Mouse (Mus musculus) right cerebral cortex, postnatal 25 days (tissue): ENCODE results near the gene Cd52.
A peak's percentile ranks its signal among the peaks of the same experiment; 100 is the strongest.

Source experiments
- DNase-seq: peaks from one replicate; pipeline ENCODE4 v3.0.0; 2022

Cd52 gene

GRCm38 (mm10) chr4:134118126-134118800 lies 23.4 kb upstream of the Cd52 start:
- DNase-seq: no peak

- DNase-seq: no peak
Measured at GRCm38 (mm10) chr4:134117012-134117411, 22.1 kb upstream of the Cd52 start.

GRCm38 (mm10) chr4:134116501-134116900 lies 21.6 kb upstream of the Cd52 start:
- no peak for DNase-seq

DNA sequence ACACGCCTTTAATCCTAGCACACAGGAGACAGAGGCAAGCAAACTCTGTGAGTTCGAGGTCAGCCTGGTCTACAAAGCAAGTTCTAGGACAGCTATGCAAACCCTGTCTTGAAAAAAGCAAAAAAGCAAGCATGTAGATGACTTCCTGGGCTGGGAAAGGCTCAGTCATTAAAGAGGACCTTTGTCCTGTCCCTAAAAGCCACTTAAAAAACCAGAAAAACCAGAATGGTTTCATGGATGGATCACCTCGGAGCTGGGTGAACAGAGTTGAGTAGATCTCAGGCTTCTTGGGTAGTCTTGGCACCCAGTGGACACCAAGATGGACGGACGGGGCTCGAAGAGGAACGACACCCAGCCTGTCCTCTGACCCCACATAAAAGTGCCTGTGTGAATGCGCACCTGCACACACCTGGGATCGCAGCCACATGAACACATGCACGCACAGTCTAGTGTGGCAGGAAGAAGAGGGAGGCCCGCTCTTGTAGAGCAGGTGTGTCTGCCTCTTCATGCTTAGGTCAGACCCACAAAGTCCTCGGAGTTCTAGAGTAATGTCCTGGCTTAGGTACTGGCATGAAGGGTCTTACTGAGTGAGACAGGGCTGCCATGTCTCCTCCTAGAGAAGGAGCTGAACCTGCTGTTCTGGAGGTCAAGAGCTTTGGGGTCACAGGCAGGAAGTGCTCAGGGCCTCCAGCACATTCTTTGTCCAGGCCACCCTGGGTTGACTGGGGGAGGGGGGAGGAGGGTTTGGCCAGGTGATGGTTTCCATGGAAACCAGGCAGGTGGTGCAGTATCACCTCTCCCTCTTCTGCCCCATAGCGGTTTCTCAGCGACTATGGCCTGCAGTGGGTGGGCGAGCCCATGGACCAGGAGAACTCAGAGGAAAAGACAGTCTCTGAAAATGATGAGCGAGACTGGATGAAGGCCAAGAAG lies 20.6 kb upstream of the Cd52 start:
- DNase-seq: no peak

GRCm38 (mm10) chr4:134114038-134114437 lies 19.2 kb upstream of the Cd52 start:
- no peak for DNase-seq

DNA sequence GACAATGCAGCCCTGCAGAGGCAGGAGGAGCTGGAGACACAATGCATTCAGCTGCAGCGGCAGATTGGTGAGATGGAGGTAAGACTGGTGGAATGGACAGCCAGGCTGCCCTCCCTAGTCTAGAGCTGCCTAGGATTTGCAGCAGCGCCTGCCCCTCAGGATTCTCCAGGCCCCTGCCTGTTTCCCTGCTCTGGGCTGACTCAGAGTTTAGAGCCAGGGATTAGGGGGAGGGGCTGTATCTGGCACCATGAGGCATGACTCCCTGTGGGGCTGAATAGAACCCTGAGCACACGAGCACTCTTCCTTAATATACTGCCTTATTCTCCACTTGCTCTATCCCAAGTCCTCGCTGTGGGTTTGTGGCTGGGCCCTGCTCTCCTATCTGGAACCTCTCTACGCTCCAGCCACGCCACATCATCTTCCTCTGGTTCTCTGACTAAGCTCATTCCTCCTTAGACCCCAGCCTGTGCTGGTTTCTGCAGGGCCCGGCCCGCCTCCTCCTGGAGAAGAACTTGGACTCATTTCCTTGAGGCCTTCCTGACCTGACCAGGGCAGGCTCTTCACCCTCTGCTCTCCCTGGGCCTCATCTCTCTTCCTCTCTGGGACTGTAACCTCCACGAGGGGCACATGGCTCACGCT lies 18.6 kb upstream of the Cd52 start:
- DNase-seq: no peak

DNA sequence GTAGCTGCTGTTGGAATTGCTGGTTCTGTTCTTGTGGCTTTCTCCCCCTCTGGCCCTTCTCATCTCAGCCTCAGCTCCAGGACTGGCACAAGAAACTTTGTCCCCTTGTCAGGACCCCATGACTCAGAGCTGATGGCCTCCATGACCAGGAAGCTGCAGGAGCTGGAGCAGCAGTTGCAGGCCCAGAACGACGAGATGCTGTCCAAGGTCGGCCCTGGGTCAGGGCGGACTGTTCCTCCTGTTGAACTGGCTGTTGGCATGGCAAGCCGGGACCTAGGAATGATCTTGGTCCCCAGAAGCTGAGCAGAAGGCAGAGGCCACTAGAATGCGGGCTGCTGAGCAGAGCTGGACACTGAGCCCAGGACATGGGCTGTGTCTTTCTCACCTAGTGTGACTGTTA lies 17.5 kb upstream of the Cd52 start:
- no peak for DNase-seq

DNA sequence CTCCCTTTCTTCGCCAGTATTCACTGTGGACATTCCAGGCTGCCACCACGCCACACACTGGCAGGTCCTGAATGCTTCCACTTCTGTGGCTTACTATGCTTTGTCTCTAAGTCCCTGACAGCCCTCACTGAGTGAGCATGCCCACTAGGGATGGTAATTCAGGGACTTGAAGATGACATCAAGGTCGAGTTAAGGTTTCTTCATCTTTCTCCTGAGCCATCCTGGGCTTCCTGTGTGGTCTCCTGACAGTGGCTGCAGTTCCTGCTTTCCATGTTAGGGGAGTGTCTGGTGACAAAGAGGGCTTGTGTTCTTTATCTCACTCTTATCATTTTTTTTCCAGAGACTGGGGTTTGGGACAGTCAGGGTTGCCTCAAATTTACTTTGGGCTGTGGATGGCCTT lies 15.8 kb upstream of the Cd52 start:
- DNase-seq: no peak

- no peak for DNase-seq
Measured at GRCm38 (mm10) chr4:134108196-134108595, 13.3 kb upstream of the Cd52 start.

- DNase-seq: peak; percentile 62
Measured at GRCm38 (mm10) chr4:134107730-134108129, 12.8 kb upstream of the Cd52 start.

- no peak for DNase-seq
Measured at GRCm38 (mm10) chr4:134106105-134106504, 11.2 kb upstream of the Cd52 start.

DNA sequence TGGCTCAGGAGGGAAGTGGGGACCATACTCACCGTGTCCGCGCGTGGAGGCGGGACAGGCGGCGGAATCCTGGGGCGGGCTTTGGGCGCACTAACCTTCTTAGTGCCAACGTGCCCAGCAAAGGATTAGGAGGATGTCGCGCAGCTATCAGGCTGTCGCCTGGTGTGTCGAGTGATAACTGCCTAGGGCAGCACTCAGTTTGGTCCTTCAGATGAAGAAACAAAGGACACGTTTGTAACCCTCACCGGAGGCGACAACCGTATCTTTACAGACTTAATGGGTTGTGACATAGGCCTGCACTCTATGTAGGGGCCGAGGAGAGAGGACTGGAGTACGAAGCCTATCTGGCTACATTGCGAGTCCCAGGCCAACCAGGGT lies 7.8 kb upstream of the Cd52 start:
- no peak for DNase-seq

DNA sequence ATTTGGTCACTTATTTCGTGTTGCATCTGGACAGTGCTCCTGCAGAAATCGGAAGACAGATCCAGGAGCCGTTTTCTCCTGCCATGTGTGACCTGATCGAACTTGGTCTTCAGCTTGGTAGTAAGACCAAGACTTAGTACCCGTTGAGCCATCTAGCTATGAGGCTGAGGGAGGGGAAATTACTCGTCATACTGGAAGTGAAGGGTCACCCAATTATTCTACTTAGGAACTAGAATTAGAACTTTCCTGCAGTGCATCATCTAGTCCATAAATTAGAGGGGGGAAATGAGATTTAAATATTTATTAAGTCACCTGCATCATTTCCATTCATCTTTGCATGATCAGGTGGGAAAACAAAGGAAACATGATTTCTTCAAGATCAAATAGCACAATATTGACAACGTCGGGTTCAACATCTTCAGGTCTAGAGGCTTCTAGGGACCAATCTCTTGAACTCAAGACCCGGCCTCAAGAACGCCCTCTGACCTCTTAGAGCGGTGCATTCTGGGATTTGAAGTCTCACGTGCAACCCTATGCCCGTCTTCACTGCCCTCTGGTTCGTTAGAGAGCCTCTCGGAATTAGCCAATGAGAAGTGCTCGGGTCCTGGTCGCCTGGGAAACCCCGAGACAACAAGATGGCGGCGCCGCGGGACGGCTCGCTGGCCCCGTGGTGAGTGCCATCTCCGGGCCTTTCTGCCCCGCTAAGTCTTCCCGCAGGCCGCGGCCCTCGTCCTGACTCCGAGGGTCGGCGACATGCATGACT lies 7.3 kb upstream of the Cd52 start, which contains the start of gene Ubxn11:
Ubxn11 (plus strand) TSS at position 592 of the 763 bp plus-strand sequence.
- peak; percentile 90 for DNase-seq

- no peak for DNase-seq
Measured at GRCm38 (mm10) chr4:134100245-134100644, 5.4 kb upstream of the Cd52 start.

- no peak for DNase-seq
Measured at GRCm38 (mm10) chr4:134098628-134099027, 3.7 kb upstream of the Cd52 start.

DNA sequence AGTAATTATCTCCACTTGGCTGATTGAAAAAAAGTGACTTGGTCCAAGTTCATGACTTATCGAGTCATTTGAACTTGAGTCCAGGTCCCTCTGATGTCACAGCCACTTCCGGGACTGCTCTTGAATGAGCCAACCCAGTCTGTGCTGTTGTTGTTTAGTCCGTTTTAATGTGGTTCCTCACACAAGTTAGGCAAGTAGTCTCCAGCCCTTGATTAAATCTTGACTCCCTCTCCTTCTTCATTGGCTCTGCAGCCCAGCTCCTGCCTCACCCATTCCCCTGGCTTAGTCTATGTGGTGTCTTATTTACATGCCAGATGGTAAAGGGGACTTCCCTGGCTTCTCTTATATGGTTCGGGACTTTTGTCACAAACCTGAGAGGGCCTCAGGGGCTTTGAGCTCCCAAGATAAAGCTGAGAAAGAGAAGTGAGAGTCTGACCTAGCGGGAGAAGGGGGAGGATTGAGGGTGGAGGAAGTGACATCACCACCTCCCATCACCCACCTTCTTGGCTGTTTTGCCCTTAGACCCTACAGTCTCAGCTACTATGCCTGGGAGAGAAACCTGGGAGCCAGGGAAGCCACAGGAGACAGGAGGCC lies 2.2 kb upstream of the Cd52 start:
- no peak for DNase-seq

DNA sequence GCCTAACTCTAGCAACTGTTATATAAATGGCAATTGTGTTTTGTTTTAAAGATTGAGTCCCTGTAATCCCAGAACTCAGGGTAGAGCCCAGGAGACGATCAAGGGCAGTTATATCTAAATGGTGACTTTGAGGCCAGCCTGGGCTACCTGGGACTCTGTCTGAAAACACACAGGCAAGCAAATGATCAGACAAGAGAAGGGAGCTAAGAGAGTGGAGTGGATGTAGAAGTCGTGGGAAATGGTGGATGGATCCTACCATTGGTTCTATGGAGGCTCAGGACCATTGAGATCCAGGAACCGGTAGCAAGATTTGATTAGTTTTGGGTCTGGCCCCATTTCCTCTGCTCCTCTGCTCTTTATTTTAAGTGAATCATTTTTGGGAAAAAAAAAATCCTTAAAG lies 1.2 kb upstream of the Cd52 start:
- DNase-seq: no peak

GRCm38 (mm10) chr4:134094004-134094564 lies 798 bp downstream of the Cd52 start:
- no peak for DNase-seq

DNA sequence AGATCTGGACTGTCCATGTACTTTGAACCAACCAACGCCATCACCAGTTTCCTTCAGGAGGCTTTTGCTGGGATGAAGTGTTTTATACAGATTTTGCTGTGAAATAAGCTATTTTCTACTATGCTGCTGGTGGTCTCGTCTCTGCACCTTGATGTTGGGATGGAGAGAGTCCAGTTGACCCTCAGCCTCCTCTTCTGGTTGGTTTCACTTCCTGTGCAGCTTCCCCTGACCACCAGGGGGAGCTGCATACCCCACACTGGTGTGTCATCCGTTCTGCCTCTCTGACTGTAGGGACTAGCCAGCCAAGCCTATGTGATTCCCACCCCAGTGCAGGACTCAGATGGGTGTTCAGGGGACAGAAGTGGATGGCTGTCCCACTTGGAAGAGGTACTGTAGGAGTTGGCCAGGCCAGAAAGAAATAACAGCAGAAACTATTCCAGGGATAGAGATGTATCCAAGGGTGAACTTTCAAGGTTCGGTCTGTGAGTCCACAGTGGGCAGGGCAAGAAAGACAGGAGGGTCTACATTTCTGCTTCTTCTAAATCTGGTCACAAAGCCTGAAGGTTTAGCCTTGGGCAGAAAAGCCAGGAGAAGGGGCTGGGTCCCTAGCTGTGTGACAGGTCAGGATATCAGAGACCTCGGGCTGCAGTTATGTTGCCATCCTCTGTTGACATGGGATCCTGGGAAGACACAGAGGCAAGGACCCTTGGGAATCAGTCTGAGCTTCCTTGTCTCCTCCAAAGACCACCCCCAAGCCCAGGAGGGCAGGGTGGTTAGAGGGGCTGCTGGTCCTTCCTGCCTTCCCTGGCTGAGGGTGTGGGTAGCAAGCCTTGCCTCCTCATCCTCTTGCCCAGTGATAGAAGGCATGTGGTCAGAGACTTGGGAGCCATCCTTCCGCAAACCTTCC lies 2.2 kb downstream of the Cd52 start:
- DNase-seq: no peak

DNA sequence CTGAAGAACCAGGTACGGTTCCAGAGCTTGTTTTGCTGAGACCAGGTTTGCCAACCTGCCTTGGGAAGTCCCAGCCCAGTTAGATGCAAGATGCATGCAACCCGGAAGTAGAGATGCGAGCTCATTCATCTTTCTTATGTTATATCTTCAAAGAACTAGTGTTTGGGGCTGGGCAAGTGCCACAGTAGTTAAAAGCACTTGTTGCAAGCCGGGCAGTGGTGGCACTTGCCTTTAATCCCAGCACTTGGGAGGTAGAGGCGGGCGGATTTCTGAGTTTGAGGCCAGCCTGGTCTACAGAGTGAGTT lies 3.7 kb downstream of the Cd52 start:
- DNase-seq: no peak

- DNase-seq: no peak
Measured at GRCm38 (mm10) chr4:134090521-134091224, 4.2 kb downstream of the Cd52 start.
